In the genomic region with DNA sequence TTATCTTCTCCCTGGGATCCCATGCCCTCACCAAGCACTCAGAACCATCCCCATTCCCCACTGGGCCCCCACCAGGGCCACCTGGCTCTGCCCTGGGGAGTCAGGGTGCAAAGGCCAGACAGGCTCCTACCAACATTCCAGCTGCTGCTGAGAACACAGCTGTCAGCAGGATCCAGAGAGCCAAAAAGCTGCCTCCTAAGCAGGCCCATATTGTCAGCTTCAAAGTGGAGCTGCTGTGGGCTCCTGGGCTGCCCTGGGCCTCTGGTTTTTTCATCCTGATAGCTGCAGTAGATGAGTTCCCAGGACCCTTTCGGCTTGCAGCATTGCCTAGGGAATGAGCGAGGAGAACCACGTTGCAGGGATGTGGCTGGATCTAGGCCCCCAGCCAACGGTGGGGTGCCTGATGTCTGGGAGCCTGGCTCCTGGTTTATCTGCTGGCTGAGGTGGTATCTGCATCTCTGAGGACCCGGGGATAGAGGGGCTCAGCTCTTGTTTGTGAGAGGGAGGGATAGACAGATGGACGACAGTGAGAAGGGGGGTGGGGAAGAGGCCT, we compare ENCODE assay signal across 8 mouse cellular contexts. TPM values are rescaled to one million over a fixed set of nuclear protein-coding genes. Genes with fewer than 3 reads are reported as not detected.
DNase-seq lines count a peak whose midpoint lies in the region; ATAC-seq and TF ChIP-seq lines count a peak whose summit lies in the region.

No protein-coding gene starts in this region.

- no peaks in the 10 kb centered on the region for H3K27me3 ChIP-seq in spleen, adult 2 months (ENCODE audit: control insufficient read depth, insufficient read depth, low read length)
- no peaks in the 10 kb centered on the region for H3K27me3 ChIP-seq in heart, embryonic 13.5 days (replicated peaks)
- no peaks in the 10 kb centered on the region for H3K27me3 ChIP-seq in neural tube, embryonic 14.5 days (ENCODE audit: control insufficient read depth, insufficient read depth, low read length)

- no peaks in the 10 kb centered on the region for H3K9me3 ChIP-seq in heart, embryonic 13.5 days
- no peaks in the 10 kb centered on the region for H3K9me3 ChIP-seq in neural tube, embryonic 14.5 days (ENCODE audit: control insufficient read depth, low read length)

- peak overlapping the region; percentile 93 for H3K27ac ChIP-seq in spleen, adult 2 months (ENCODE audit: insufficient read depth, low read length)
- peak overlapping the region; percentile 99 for H3K27ac ChIP-seq in heart, embryonic 13.5 days (replicated peaks)
- peak overlapping the region; percentile 72; the same call in 1 of the 2 replicates for H3K27ac ChIP-seq in neural tube, embryonic 14.5 days (ENCODE audit: low read depth, low read length)

- TF ChIP-seq POLR2A in spleen, adult 2 months (IDR thresholded peaks at IDR 0.05; ENCODE audit: low read depth, low read length), result no peak

- H3K4me3 ChIP-seq in spleen, adult 2 months (ENCODE audit: extremely low read depth, insufficient read depth, insufficient read length), result no peak overlapping the region
- H3K4me3 ChIP-seq in heart, embryonic 13.5 days, result no peak overlapping the region
- no peak overlapping the region for H3K4me3 ChIP-seq in neural tube, embryonic 14.5 days (ENCODE audit: low read depth, low read length)

- WGBS in spleen, adult 2 months, result 50% methylated on average over 6 of the region's 6 CpGs
- WGBS in heart, embryonic 13.5 days, result 2% methylated on average over 6 of the region's 6 CpGs
- WGBS in neural tube, embryonic 14.5 days, result 22% methylated on average over 6 of the region's 6 CpGs

- H3K36me3 ChIP-seq in spleen, adult 2 months (ENCODE audit: control insufficient read depth, insufficient read depth, low read length), result no peaks in the 10 kb centered on the region
- no peaks in the 10 kb centered on the region for H3K36me3 ChIP-seq in heart, embryonic 13.5 days
- H3K36me3 ChIP-seq in neural tube, embryonic 14.5 days (ENCODE audit: control insufficient read depth, insufficient read depth, low read length), result no peaks in the 10 kb centered on the region

- no peak for DNase-seq in spleen, adult 2 months (ENCODE audit: low read depth in 1 of 2, low spot score in 2 of 2)
- no peak for DNase-seq in spleen, postnatal 4 days (ENCODE audit: low spot score in 2 of 2)
- DNase-seq in kidney, postnatal 10 days, result peak; percentile 67
- DNase-seq in layer of hippocampus, adult 18-20 months (ENCODE audit: low spot score in 2 of 2), result no peak
- DNase-seq in adrenal gland, adult 18-20 months (ENCODE audit: low spot score in 2 of 2), result no peak

- no peak for TF ChIP-seq CTCF in spleen, adult 2 months (IDR thresholded peaks at IDR 0.05; ENCODE audit: extremely low read depth, insufficient read depth, insufficient read length, insufficient replicate concordance)

- peaks cover 54% of the 10 kb centered on the region for H3K4me1 ChIP-seq in spleen, adult 2 months (ENCODE audit: control insufficient read depth, insufficient read depth, insufficient read length)
- peaks cover 72% of the 10 kb centered on the region for H3K4me1 ChIP-seq in heart, embryonic 13.5 days
- H3K4me1 ChIP-seq in neural tube, embryonic 14.5 days (ENCODE audit: control insufficient read depth, insufficient read depth, low read length), result peaks cover 47% of the 10 kb centered on the region

- peak; percentile 13; the same call in 1 of the 2 replicates for ATAC-seq in heart, embryonic 13.5 days (ENCODE audit: extremely low read depth, insufficient number of reproducible peaks, low FRiP score, low TSS enrichment)
- no peak for ATAC-seq in neural tube, embryonic 14.5 days (ENCODE audit: low read depth)
- ATAC-seq in erythroblast, adult 5-6 weeks (replicated peaks; ENCODE audit: low FRiP score, poor library complexity, severe bottlenecking), result no peak

- peak overlapping the region; percentile 63; the same call in 1 of the 2 replicates for H3K4me2 ChIP-seq in heart, embryonic 13.5 days
- no peak overlapping the region for H3K4me2 ChIP-seq in neural tube, embryonic 14.5 days (ENCODE audit: low read depth, low read length)

- H3K9ac ChIP-seq in heart, embryonic 13.5 days, result peak overlapping the region; percentile 80
- no peak overlapping the region for H3K9ac ChIP-seq in neural tube, embryonic 14.5 days (replicated peaks; ENCODE audit: low read depth, low read length)

RNA-seq across cellular contexts. Expression of a gene that starts 36.7 kb away (rescaled TPM):
- 76.2 and 87.6 TPM in 2 replicates for polyA plus RNA-seq in spleen, adult 2 months (2012; rRNA removed)
- 64.6 and 72.7 TPM in 2 replicates for polyA plus RNA-seq in heart, embryonic 13.5 days (2015; fragmentation: Nextera tagmentation; extraction: Ambion mirVana)
- 18.5 and 19.6 TPM in 2 replicates for polyA plus RNA-seq in neural tube, embryonic 14.5 days (2014; fragmentation: Nextera tagmentation; extraction: Ambion mirVana)
- total RNA-seq in erythroblast, adult 5-6 weeks (2015; ENCODE audit: low replicate concordance), result 49.6 and 78.6 TPM in 2 replicates
- total RNA-seq in erythroblast, adult 5-6 weeks (2017; ENCODE audit: low replicate concordance), result 40.3 and 58.8 TPM in 2 replicates
- 10 to 100 TPM; 27.4 to 32.6 TPM for total RNA-seq in layer of hippocampus, adult 18-20 months (2021)
- 100 to 1,000 TPM in 1 of 2 experiments, 10 to 100 TPM in 1; 97.5 to 102 TPM for total RNA-seq in adrenal gland, adult 18-20 months (2021)
